In genomic region chr13:118021176-118021575, GRCm38 (mm10) we compare ENCODE assay signal across 13 mouse cellular contexts.
"Had no signal": no experiment of that assay in that cellular context is flagged by ENCODE, and none has a peak within 500 bp of the region (broad histone marks: within the 10 kb centered on the region; RNA-seq: fewer than 3 reads in every experiment).

No protein-coding gene starts in this region.

- ATAC-seq: midbrain, embryonic 13.5 days; midbrain, embryonic 15.5 days had no signal

- H3K27ac ChIP-seq: midbrain, embryonic 10.5 days; midbrain, embryonic 13.5 days; midbrain, embryonic 15.5 days; neural tube, embryonic 12.5 days; stomach, embryonic 15.5 days; stomach, postnatal 0 days had no signal

- H3K4me2 ChIP-seq: lung, embryonic 14.5 days; midbrain, embryonic 13.5 days; midbrain, embryonic 15.5 days; neural tube, embryonic 12.5 days; stomach, embryonic 15.5 days had no signal

- H3K4me3 ChIP-seq: midbrain, embryonic 10.5 days; midbrain, embryonic 13.5 days; midbrain, embryonic 15.5 days; neural tube, embryonic 12.5 days; stomach, embryonic 15.5 days had no signal

- H3K9ac ChIP-seq: lung, embryonic 14.5 days; midbrain, embryonic 13.5 days; midbrain, embryonic 15.5 days; neural tube, embryonic 12.5 days; stomach, embryonic 15.5 days had no signal

- H3K27me3 ChIP-seq: midbrain, embryonic 13.5 days; midbrain, embryonic 15.5 days; neural tube, embryonic 12.5 days; stomach, embryonic 15.5 days had no signal

- DNase-seq: lung, embryonic 14.5 days; lung, postnatal 10 days; lung, postnatal 4 days; right cerebral cortex, postnatal 14 days; thymus, adult 2 months; thymus, postnatal 25 days; thymus, postnatal 4 days had no signal

- H3K9me3 ChIP-seq: midbrain, embryonic 10.5 days; midbrain, embryonic 13.5 days; midbrain, embryonic 15.5 days; neural tube, embryonic 12.5 days; stomach, embryonic 15.5 days had no signal

- H3K36me3 ChIP-seq: midbrain, embryonic 10.5 days; midbrain, embryonic 13.5 days; midbrain, embryonic 15.5 days; neural tube, embryonic 12.5 days; stomach, embryonic 15.5 days had no signal

- H3K4me1 ChIP-seq: midbrain, embryonic 10.5 days; midbrain, embryonic 13.5 days; midbrain, embryonic 15.5 days; neural tube, embryonic 12.5 days; stomach, embryonic 15.5 days had no signal
